Mouse (Mus musculus) heart, embryonic 11.5 days (tissue): ENCODE measurements at regions not wholly inside any gene's neighbourhood (a gene's known extent, or its start where the extent isn't known, plus 50 kb on each side); places are given as distances from the start of the nearest gene placed in this dataset.

Experiments used
- ATAC-seq: fragments of 200-750 bp; cut with Nextera tagmentation; replicated peaks from 2 replicates; pipeline ENCODE4 v1.8.0; 2017; ENCODE audit warnings: moderate library complexity; ENCODE audit not compliant: insufficient number of reproducible peaks, low FRiP score, low TSS enrichment
- H3K27ac ChIP-seq: fragments of 300-500 bp; sonication (generic); 2 replicates; pipeline ENCODE4 v1.5.1; 2014; ENCODE audit warnings: mild to moderate bottlenecking, low read depth, low read length
- H3K27me3 ChIP-seq: fragments of 300-500 bp; sonication (generic); 2 replicates; pipeline ENCODE4 v1.6.1; 2014; ENCODE audit warnings: mild to moderate bottlenecking, low read length, mixed read lengths; ENCODE audit not compliant: control insufficient read depth, insufficient read depth
- H3K36me3 ChIP-seq: fragments of 300-500 bp; sonication (generic); 2 replicates; pipeline ENCODE4 v1.6.1; 2014; ENCODE audit warnings: mild to moderate bottlenecking, low read length, moderate library complexity, mixed read lengths; ENCODE audit not compliant: control insufficient read depth, insufficient read depth
- H3K4me1 ChIP-seq: fragments of 300-500 bp; sonication (generic); 2 replicates; pipeline ENCODE4 v1.6.1; 2014; ENCODE audit warnings: low read length; ENCODE audit not compliant: control insufficient read depth, insufficient read depth
- H3K4me2 ChIP-seq: fragments of 300-500 bp; sonication (generic); 2 replicates; pipeline ENCODE4 v1.6.1; 2014; ENCODE audit warnings: mild to moderate bottlenecking, moderate library complexity
- H3K4me3 ChIP-seq: fragments of 300-500 bp; sonication (generic); 2 replicates; pipeline ENCODE4 v1.5.1; 2014; ENCODE audit warnings: low read depth, low read length
- H3K9ac ChIP-seq: fragments of 300-500 bp; sonication (generic); 2 replicates; pipeline ENCODE4 v1.6.1; 2014; ENCODE audit warnings: mild to moderate bottlenecking, low read depth, low read length, moderate library complexity
- H3K9me3 ChIP-seq: fragments of 300-500 bp; sonication (generic); replicated peaks from 2 replicates; pipeline ENCODE4 v1.6.1; 2016; ENCODE audit warnings: low read length; ENCODE audit not compliant: control insufficient read depth
- WGBS: fragments of 180-500 bp; shearing (Covaris S2); extraction: QIAGEN DNeasy Blood & Tissue Kit; methylation state at CpG from one replicate; pipeline ENCODE4 v1.1.7; 2014; ENCODE audit not compliant: insufficient replicate concordance; 5-methylcytosine and 5-hydroxymethylcytosine counted together

DNA sequence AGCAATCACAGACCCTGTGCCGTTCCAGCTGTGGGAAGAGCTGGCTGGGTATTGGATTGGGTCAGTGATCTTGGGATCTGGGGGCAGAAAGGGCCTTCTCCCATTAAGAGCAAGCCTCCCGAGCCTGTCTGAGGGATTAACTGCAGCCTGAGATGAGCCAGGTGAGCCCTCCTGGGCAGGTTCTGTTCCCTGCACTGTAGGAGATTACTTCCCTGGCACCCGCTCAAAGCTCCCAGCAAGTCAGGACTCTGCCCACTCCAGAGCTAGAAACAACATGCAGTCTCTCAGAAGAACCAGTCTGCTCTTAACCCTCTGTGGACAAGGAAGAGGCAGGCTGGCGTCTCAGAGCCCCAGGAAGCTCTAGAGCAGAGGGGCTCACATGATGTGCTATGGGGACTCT, 132.7 kb downstream of the Bmp7 start:
- 59% methylated on average over 4 of the region's 4 CpGs for WGBS
- Histone ChIP-seq H3K36me3 (no peaks in the 10 kb centered on the region), H3K9ac (no peak overlapping the region), H3K27me3 (no peaks in the 10 kb centered on the region; the same call in 1 of the 2 replicates), H3K9me3 (no peaks in the 10 kb centered on the region), H3K27ac (no peak overlapping the region), H3K4me2 (no peak overlapping the region), H3K4me3 (no peak overlapping the region), H3K4me1 (no peaks in the 10 kb centered on the region)
- no peak for ATAC-seq

DNA sequence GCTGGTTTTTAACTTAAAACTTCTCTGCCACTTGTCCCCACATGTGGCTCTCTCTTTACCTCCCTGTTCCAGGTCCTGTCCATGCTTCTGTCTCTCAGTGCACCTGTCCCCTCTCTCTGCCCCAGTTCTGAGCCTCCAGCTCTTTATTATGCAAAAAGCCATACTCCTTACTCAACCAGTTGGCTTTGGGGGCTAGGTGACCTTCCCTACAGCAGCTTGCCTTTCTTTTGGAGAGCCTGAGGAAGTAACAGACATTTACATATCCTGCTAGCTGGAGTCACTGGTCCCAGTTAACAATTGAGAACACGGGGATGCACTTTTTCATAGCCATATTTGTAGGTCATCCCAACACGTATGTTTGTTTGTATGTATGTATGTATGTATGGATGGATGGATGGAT, 130.8 kb downstream of the Bmp7 start:
- H3K27ac ChIP-seq, result no peak overlapping the region
- 78% methylated on average over 2 of the region's 2 CpGs for WGBS
- peaks cover 3% of the 10 kb centered on the region; the same call in 1 of the 2 replicates for H3K27me3 ChIP-seq
- no peaks in the 10 kb centered on the region for H3K36me3 ChIP-seq
- H3K4me2 ChIP-seq, result no peak overlapping the region
- no peak for ATAC-seq
- H3K9ac ChIP-seq, result no peak overlapping the region
- H3K4me3 ChIP-seq, result no peak overlapping the region
- no peaks in the 10 kb centered on the region for H3K9me3 ChIP-seq
- no peaks in the 10 kb centered on the region for H3K4me1 ChIP-seq

DNA sequence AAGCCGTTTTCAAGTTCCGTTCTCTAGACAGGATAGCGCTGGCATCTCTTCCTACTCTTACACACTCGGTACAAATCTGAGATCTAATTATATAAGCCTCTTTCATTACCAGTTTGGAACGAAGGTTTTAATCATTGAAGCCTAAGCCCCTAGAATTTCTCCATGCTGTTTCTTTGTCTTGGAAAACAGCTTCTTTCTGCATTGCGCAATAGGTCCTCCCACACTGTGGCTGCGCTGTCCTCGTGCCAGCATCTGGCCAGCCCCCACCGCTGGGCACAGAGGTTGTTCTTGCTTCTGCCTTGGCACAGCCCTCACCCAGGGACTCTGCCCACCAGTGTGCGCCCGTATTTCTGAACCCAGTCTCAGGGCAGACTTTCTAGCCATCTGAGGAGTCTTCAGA, 126.8 kb downstream of the Bmp7 start:
- Histone ChIP-seq H3K27me3 (peaks cover 5% of the 10 kb centered on the region; the same call in 1 of the 2 replicates), H3K4me1 (no peaks in the 10 kb centered on the region), H3K9ac (no peak overlapping the region), H3K4me2 (no peak overlapping the region), H3K36me3 (no peaks in the 10 kb centered on the region), H3K4me3 (no peak overlapping the region), H3K9me3 (peaks cover 2% of the 10 kb centered on the region; the same call in 1 of the 2 replicates), H3K27ac (no peak overlapping the region)
- WGBS, result 83% methylated on average over 11 of the region's 11 CpGs
- no peak for ATAC-seq

DNA sequence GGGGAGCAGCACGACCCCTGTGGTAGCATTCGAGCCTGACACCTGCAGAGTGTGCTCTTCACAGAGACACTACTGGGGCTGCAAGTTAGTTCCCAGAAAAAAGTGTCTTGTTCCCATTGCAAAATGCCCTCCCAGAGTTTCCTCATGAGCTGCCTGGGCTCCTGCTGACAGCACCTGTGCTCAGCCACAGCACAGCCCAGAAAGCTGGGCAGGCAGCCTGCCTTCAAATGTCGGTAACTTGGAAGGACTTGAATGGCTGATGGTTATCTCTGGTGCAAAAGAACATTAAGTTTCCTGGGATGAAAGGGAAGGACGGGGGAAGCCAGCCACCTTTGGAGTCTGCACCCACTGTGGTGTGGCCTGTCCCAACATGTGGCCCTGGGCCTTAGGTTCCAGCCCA, 126.2 kb downstream of the Bmp7 start:
- Histone ChIP-seq H3K27ac (no peak overlapping the region), H3K4me3 (no peak overlapping the region), H3K9ac (no peak overlapping the region), H3K4me2 (no peak overlapping the region), H3K9me3 (peaks cover 2% of the 10 kb centered on the region; the same call in 1 of the 2 replicates), H3K36me3 (no peaks in the 10 kb centered on the region), H3K27me3 (peaks cover 5% of the 10 kb centered on the region; the same call in 1 of the 2 replicates), H3K4me1 (no peaks in the 10 kb centered on the region)
- WGBS, result 56% methylated on average over 4 of the region's 4 CpGs
- no peak for ATAC-seq

DNA sequence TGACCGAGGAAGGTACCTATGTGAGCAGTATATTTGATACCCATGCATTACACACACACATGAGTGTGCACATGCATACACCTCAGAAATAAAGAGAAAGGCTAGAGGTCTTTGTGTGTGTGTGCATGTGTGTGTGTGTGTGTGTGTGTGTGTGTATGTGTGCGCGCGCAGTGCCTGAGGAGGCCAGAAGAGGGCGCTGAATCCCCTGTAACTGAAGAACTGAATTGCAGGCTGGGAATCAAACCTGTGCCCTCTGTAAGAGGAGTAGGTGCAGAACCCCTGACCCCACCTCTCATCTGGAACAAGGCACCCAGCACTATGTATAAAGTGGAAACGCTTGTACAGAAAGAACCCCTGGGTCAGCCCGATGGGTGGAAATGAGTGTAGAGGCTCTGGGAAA, 125.0 kb downstream of the Bmp7 start:
- WGBS, result 93% methylated on average over 7 of the region's 7 CpGs
- Histone ChIP-seq H3K27me3 (peaks cover 5% of the 10 kb centered on the region; the same call in 1 of the 2 replicates), H3K4me3 (no peak overlapping the region), H3K9ac (no peak overlapping the region), H3K36me3 (no peaks in the 10 kb centered on the region), H3K27ac (no peak overlapping the region), H3K9me3 (peaks cover 2% of the 10 kb centered on the region; the same call in 1 of the 2 replicates), H3K4me2 (no peak overlapping the region), H3K4me1 (no peaks in the 10 kb centered on the region)
- ATAC-seq, result no peak

DNA sequence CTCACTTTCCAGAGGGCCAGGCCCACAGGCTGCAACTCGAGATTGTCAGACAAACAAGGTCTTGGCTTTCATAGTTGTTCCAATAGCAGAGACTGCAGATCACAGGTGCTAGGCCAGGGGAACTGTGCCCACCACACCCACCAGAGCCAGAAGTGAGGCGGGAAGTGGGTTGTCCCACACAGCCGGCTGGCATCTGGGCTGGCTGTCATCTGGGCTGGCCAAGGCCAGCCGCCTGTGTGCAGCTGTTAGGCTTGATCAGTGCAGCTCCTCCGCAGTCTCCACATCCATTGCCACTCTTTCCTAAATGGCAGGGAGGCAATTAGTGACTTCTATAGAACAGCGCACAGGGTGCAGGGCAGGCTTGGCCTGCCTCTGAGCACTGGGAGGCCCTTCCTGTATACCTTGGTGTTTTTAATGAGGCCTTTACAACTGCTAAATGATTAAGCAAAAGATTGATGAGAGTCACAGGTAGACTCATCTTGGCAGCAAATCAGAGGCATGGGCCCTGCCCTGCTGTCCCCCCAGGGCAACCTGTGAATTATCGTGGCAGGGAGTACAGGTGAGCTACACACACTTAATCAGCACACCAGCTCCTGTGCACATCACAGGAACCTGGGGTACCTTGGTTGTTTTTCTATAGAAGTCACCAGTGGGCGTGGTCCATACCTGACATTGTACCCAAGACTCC, 122.9 kb downstream of the Bmp7 start:
- no peaks in the 10 kb centered on the region for H3K36me3 ChIP-seq
- WGBS, result 68% methylated on average over 8 of the region's 8 CpGs
- H3K9ac ChIP-seq, result no peak overlapping the region
- ATAC-seq, result no peak
- no peaks in the 10 kb centered on the region for H3K4me1 ChIP-seq
- peaks cover 2% of the 10 kb centered on the region; the same call in 1 of the 2 replicates for H3K9me3 ChIP-seq
- H3K4me3 ChIP-seq, result no peak overlapping the region
- no peak overlapping the region for H3K27ac ChIP-seq
- H3K4me2 ChIP-seq, result no peak overlapping the region
- peaks cover 7% of the 10 kb centered on the region for H3K27me3 ChIP-seq
